Mouse (Mus musculus): ENCODE measurements around the gene Spg20. TPM values are rescaled to one million over a fixed set of nuclear protein-coding genes. Genes with fewer than 3 reads are reported as not detected.
A peak's percentile ranks its signal among the peaks of the same experiment; 100 is the strongest.

Gene Spg20
- polyA plus RNA-seq, 1 experiment from 2014 or later = 16.4 TPM

- ATAC-seq (ENCODE audit: low FRiP score, low TSS enrichment) (no peak), DNase-seq (no peak)
- 33% methylated on average over 3 of the region's 3 CpGs for whole genome bisulfite sequencing
- no peaks in the 10 kb centered on the region for H3K36me3 ChIP-seq (ENCODE audit: control insufficient read depth, insufficient read depth, low read length)
- no peaks in the 10 kb centered on the region for H3K9me3 ChIP-seq (ENCODE audit: control insufficient read depth, low read length)
- H3K4me3 ChIP-seq (replicated peaks; ENCODE audit: low read depth, low read length) = no peak overlapping the region
- H3K4me2 ChIP-seq (ENCODE audit: low read length) = no peak overlapping the region
- H3K27me3 ChIP-seq (ENCODE audit: control insufficient read depth, insufficient read depth, low read length) = no peaks in the 10 kb centered on the region
- H3K27ac ChIP-seq (replicated peaks; ENCODE audit: low read depth, low read length) = no peak overlapping the region
- no peaks in the 10 kb centered on the region for H3K4me1 ChIP-seq (ENCODE audit: control insufficient read depth, insufficient read depth, low read length)
- no peak overlapping the region for H3K9ac ChIP-seq (replicated peaks; ENCODE audit: low read length)
Measured at GRCm38 (mm10) chr3:55148091-55148490, 36.2 kb downstream of the Spg20 start.

GRCm38 (mm10) chr3:55151656-55152433, 39.9 kb downstream of the Spg20 start:
- WGBS = 43% methylated on average over 7 of the region's 7 CpGs
- no peak overlapping the region for H3K4me3 ChIP-seq (replicated peaks; ENCODE audit: low read depth, low read length)
- no peaks in the 10 kb centered on the region for H3K9me3 ChIP-seq (ENCODE audit: control insufficient read depth, low read length)
- peak; percentile 89 for DNase-seq
- no peak for ATAC-seq (ENCODE audit: low FRiP score, low TSS enrichment)
- no peak overlapping the region for H3K9ac ChIP-seq (replicated peaks; ENCODE audit: low read length)
- H3K36me3 ChIP-seq (ENCODE audit: control insufficient read depth, insufficient read depth, low read length) = no peaks in the 10 kb centered on the region
- no peaks in the 10 kb centered on the region for H3K27me3 ChIP-seq (ENCODE audit: control insufficient read depth, insufficient read depth, low read length)
- no peak overlapping the region for H3K4me2 ChIP-seq (ENCODE audit: low read length)
- H3K4me1 ChIP-seq (ENCODE audit: control insufficient read depth, insufficient read depth, low read length) = no peaks in the 10 kb centered on the region
- H3K27ac ChIP-seq (replicated peaks; ENCODE audit: low read depth, low read length) = no peak overlapping the region

- H3K9me3 ChIP-seq (ENCODE audit: control insufficient read depth, low read length) = no peaks in the 10 kb centered on the region
- no peak overlapping the region for H3K4me3 ChIP-seq (replicated peaks; ENCODE audit: low read depth, low read length)
- no peaks in the 10 kb centered on the region for H3K36me3 ChIP-seq (ENCODE audit: control insufficient read depth, insufficient read depth, low read length)
- H3K4me1 ChIP-seq (ENCODE audit: control insufficient read depth, insufficient read depth, low read length) = 0 out of 2 replicates have a peak, but pooled peaks cover 7% of the 10 kb centered on the region
- H3K4me2 ChIP-seq (ENCODE audit: low read length) = no peak overlapping the region
- DNase-seq (peak; percentile 84), ATAC-seq (ENCODE audit: low FRiP score, low TSS enrichment) (no peak; the same call in 1 of the 2 replicates)
- no peak overlapping the region for H3K27ac ChIP-seq (replicated peaks; ENCODE audit: low read depth, low read length)
- no peak overlapping the region for H3K9ac ChIP-seq (replicated peaks; ENCODE audit: low read length)
- WGBS = 68% methylated on average over 6 of the region's 6 CpGs
- no peaks in the 10 kb centered on the region for H3K27me3 ChIP-seq (ENCODE audit: control insufficient read depth, insufficient read depth, low read length)
Measured at GRCm38 (mm10) chr3:55152673-55153334, 40.9 kb downstream of the Spg20 start.

- 89% methylated on average over 7 of the region's 7 CpGs for WGBS
- no peaks in the 10 kb centered on the region for H3K36me3 ChIP-seq (ENCODE audit: control insufficient read depth, insufficient read depth, low read length)
- ATAC-seq (ENCODE audit: low FRiP score, low TSS enrichment) (no peak), DNase-seq (no peak)
- no peaks in the 10 kb centered on the region for H3K27me3 ChIP-seq (ENCODE audit: control insufficient read depth, insufficient read depth, low read length)
- H3K9ac ChIP-seq (replicated peaks; ENCODE audit: low read length) = no peak overlapping the region
- no peak overlapping the region for H3K4me3 ChIP-seq (replicated peaks; ENCODE audit: low read depth, low read length)
- no peaks in the 10 kb centered on the region for H3K9me3 ChIP-seq (ENCODE audit: control insufficient read depth, low read length)
- H3K27ac ChIP-seq (replicated peaks; ENCODE audit: low read depth, low read length) = no peak overlapping the region
- H3K4me1 ChIP-seq (ENCODE audit: control insufficient read depth, insufficient read depth, low read length) = 0 out of 2 replicates have a peak, but pooled peaks cover 7% of the 10 kb centered on the region
- H3K4me2 ChIP-seq (ENCODE audit: low read length) = no peak overlapping the region
Measured at GRCm38 (mm10) chr3:55154163-55154562, 42.3 kb downstream of the Spg20 start.

- Histone ChIP-seq H3K4me3 (replicated peaks; ENCODE audit: low read depth, low read length) (no peak overlapping the region), H3K27ac (replicated peaks; ENCODE audit: low read depth, low read length) (no peak overlapping the region), H3K4me1 (ENCODE audit: control insufficient read depth, insufficient read depth, low read length) (0 out of 2 replicates have a peak, but pooled peaks cover 7% of the 10 kb centered on the region), H3K4me2 (ENCODE audit: low read length) (no peak overlapping the region), H3K9ac (replicated peaks; ENCODE audit: low read length) (no peak overlapping the region), H3K27me3 (ENCODE audit: control insufficient read depth, insufficient read depth, low read length) (no peaks in the 10 kb centered on the region), H3K36me3 (ENCODE audit: control insufficient read depth, insufficient read depth, low read length) (no peaks in the 10 kb centered on the region), H3K9me3 (ENCODE audit: control insufficient read depth, low read length) (no peaks in the 10 kb centered on the region)
- ATAC-seq (ENCODE audit: low FRiP score, low TSS enrichment) (no peak), DNase-seq (peak; percentile 23)
- 41% methylated on average over 5 of the region's 5 CpGs for WGBS
Measured at GRCm38 (mm10) chr3:55157413-55157812, 45.5 kb downstream of the Spg20 start.

- Histone ChIP-seq H3K9ac (replicated peaks; ENCODE audit: low read length) (no peak overlapping the region), H3K4me3 (replicated peaks; ENCODE audit: low read depth, low read length) (no peak overlapping the region), H3K9me3 (ENCODE audit: control insufficient read depth, low read length) (no peaks in the 10 kb centered on the region), H3K27ac (replicated peaks; ENCODE audit: low read depth, low read length) (no peak overlapping the region), H3K4me1 (ENCODE audit: control insufficient read depth, insufficient read depth, low read length) (0 out of 2 replicates have a peak, but pooled peaks cover 7% of the 10 kb centered on the region), H3K4me2 (ENCODE audit: low read length) (no peak overlapping the region), H3K36me3 (ENCODE audit: control insufficient read depth, insufficient read depth, low read length) (no peaks in the 10 kb centered on the region), H3K27me3 (ENCODE audit: control insufficient read depth, insufficient read depth, low read length) (no peaks in the 10 kb centered on the region)
- ATAC-seq (ENCODE audit: low FRiP score, low TSS enrichment) (no peak), DNase-seq (peak; percentile 41)
- WGBS = 40% methylated on average over 7 of the region's 7 CpGs
Measured at GRCm38 (mm10) chr3:55161144-55161543, 49.2 kb downstream of the Spg20 start.

GRCm38 (mm10) chr3:55163510-55163909, 51.6 kb downstream of the Spg20 start:
- Histone ChIP-seq H3K9me3 (ENCODE audit: control insufficient read depth, low read length) (no peaks in the 10 kb centered on the region), H3K4me2 (ENCODE audit: low read length) (no peak overlapping the region), H3K27me3 (ENCODE audit: control insufficient read depth, insufficient read depth, low read length) (no peaks in the 10 kb centered on the region), H3K36me3 (ENCODE audit: control insufficient read depth, insufficient read depth, low read length) (no peaks in the 10 kb centered on the region), H3K4me1 (ENCODE audit: control insufficient read depth, insufficient read depth, low read length) (no peaks in the 10 kb centered on the region), H3K27ac (replicated peaks; ENCODE audit: low read depth, low read length) (no peak overlapping the region), H3K9ac (replicated peaks; ENCODE audit: low read length) (no peak overlapping the region), H3K4me3 (replicated peaks; ENCODE audit: low read depth, low read length) (no peak overlapping the region)
- peak; percentile 40 for DNase-seq
- no peak for ATAC-seq (ENCODE audit: low FRiP score, low TSS enrichment)
- WGBS = 67% methylated on average over 4 of the region's 4 CpGs

- Histone ChIP-seq H3K27ac (replicated peaks; ENCODE audit: low read depth, low read length) (no peak overlapping the region), H3K4me3 (replicated peaks; ENCODE audit: low read depth, low read length) (no peak overlapping the region), H3K27me3 (ENCODE audit: control insufficient read depth, insufficient read depth, low read length) (no peaks in the 10 kb centered on the region), H3K36me3 (ENCODE audit: control insufficient read depth, insufficient read depth, low read length) (no peaks in the 10 kb centered on the region), H3K4me1 (ENCODE audit: control insufficient read depth, insufficient read depth, low read length) (no peaks in the 10 kb centered on the region), H3K9me3 (ENCODE audit: control insufficient read depth, low read length) (no peaks in the 10 kb centered on the region), H3K9ac (replicated peaks; ENCODE audit: low read length) (no peak overlapping the region), H3K4me2 (ENCODE audit: low read length) (no peak overlapping the region)
- 77% methylated on average over 3 of the region's 3 CpGs for WGBS
- no peak for DNase-seq
- no peak for ATAC-seq (ENCODE audit: low FRiP score, low TSS enrichment)
Measured at GRCm38 (mm10) chr3:55172478-55172877, 60.6 kb downstream of the Spg20 start.

GRCm38 (mm10) chr3:55177271-55177670, 65.4 kb downstream of the Spg20 start:
- no peak overlapping the region for H3K27ac ChIP-seq (replicated peaks; ENCODE audit: low read depth, low read length)
- H3K4me2 ChIP-seq (ENCODE audit: low read length) = no peak overlapping the region

More at GRCm38 (mm10) chr3:55177271-55177670, 65.4 kb downstream of the Spg20 start:
- no peak overlapping the region for H3K9ac ChIP-seq (replicated peaks; ENCODE audit: low read length)
- H3K36me3 ChIP-seq (ENCODE audit: control insufficient read depth, insufficient read depth, low read length) = no peaks in the 10 kb centered on the region
- no peaks in the 10 kb centered on the region for H3K27me3 ChIP-seq (ENCODE audit: control insufficient read depth, insufficient read depth, low read length)
- 52% methylated on average over 6 of the region's 6 CpGs for WGBS
- DNase-seq = no peak
- no peaks in the 10 kb centered on the region for H3K9me3 ChIP-seq (ENCODE audit: control insufficient read depth, low read length)
- H3K4me3 ChIP-seq (replicated peaks; ENCODE audit: low read depth, low read length) = no peak overlapping the region
- no peak for ATAC-seq (ENCODE audit: low FRiP score, low TSS enrichment)
- no peaks in the 10 kb centered on the region for H3K4me1 ChIP-seq (ENCODE audit: control insufficient read depth, insufficient read depth, low read length)
